Mouse (Mus musculus) MEL (cell line): ENCODE results near the gene Pxt1. TPM values are rescaled to one million over a fixed set of nuclear protein-coding genes. Genes with fewer than 3 reads are reported as not detected.

ENCODE experiments used
- DNase-seq: peaks from one replicate; pipeline ENCODE4 v3.0.0; 2011; ENCODE audit warnings: low read depth, low spot score
- H3K27ac ChIP-seq: 2 replicates; pipeline ENCODE4 v1.5.1; 2012; ENCODE audit warnings: low read depth, mild to moderate bottlenecking, control low read depth, low read length, moderate library complexity; ENCODE audit not compliant: control insufficient read depth
- H3K27me3 ChIP-seq, 2 experiments: fragments of 150-350 bp in 1 of 2; sonication (generic) in 1 of 2; 2 replicates each; pipeline ENCODE4 v1.6.1; 2012; ENCODE audit warnings: low read length in 2 of 2, mild to moderate bottlenecking in 2 of 2, improper control_type of control experiment in 1 of 2, moderate library complexity in 1 of 2; ENCODE audit not compliant: insufficient read depth in 2 of 2, control insufficient read depth in 1 of 2
- H3K36me3 ChIP-seq, 2 experiments: 2 replicates each; pipeline ENCODE4 v1.6.1; 2012 to 2014; ENCODE audit warnings: low read length in 2 of 2, improper control_type of control experiment in 1 of 2, inconsistent platforms in 1 of 2, mild to moderate bottlenecking in 1 of 2; ENCODE audit not compliant: insufficient read depth in 2 of 2, control insufficient read depth in 1 of 2
- H3K4me1 ChIP-seq, 2 experiments: fragments of 150-350 bp in 1 of 2; sonication (generic) in 1 of 2; 2 replicates each; pipeline ENCODE4 v1.6.1; 2012; ENCODE audit warnings: low read length in 2 of 2, improper control_type of control experiment in 1 of 2, mild to moderate bottlenecking in 1 of 2; ENCODE audit not compliant: insufficient read depth in 2 of 2, control insufficient read depth in 1 of 2
- H3K4me3 ChIP-seq, 2 experiments: fragments of 150-350 bp in 1 of 2; sonication (generic) in 1 of 2; 2 replicates each; pipeline ENCODE4 v1.5.1; 2012; ENCODE audit warnings: low read depth in 2 of 2, low read length in 2 of 2, mild to moderate bottlenecking in 2 of 2, moderate library complexity in 2 of 2, control low read depth in 1 of 2, improper control_type of control experiment in 1 of 2; ENCODE audit not compliant: control insufficient read depth in 1 of 2, insufficient read depth in 1 of 2
- H3K79me2 ChIP-seq: 2 replicates; pipeline ENCODE4 v1.6.1; 2012; ENCODE audit warnings: mild to moderate bottlenecking, low read length, moderate library complexity; ENCODE audit not compliant: control insufficient read depth, poor library complexity, insufficient read depth
- H3K9ac ChIP-seq: 2 replicates; pipeline ENCODE4 v1.6.1; 2012; ENCODE audit warnings: low read depth, mild to moderate bottlenecking, control low read depth, low read length, moderate library complexity; ENCODE audit not compliant: control insufficient read depth, poor library complexity, severe bottlenecking
- H3K9me3 ChIP-seq: fragments of 150-350 bp; sonication (generic); replicated peaks from 2 replicates; pipeline ENCODE4 v1.6.1; 2012; ENCODE audit warnings: mild to moderate bottlenecking, low read length, improper control_type of control experiment, moderate library complexity; ENCODE audit not compliant: insufficient read depth
- BHLHE40 ChIP-seq: IDR thresholded peaks from 2 replicates; pipeline ENCODE4 v1.6.1; 2012; ENCODE audit warnings: low read depth, mild to moderate bottlenecking, inconsistent platforms, low read length, improper control_type of control experiment, borderline replicate concordance
- CHD1 ChIP-seq: IDR thresholded peaks from 2 replicates; pipeline ENCODE4 v1.6.1; 2012; ENCODE audit warnings: low read depth, mild to moderate bottlenecking, inconsistent platforms, low read length, improper control_type of control experiment
- E2F4 ChIP-seq: IDR thresholded peaks from 2 replicates; pipeline ENCODE4 v1.6.1; 2011; ENCODE audit warnings: low read depth, low read length, improper control_type of control experiment, borderline replicate concordance
- ETS1 ChIP-seq: IDR thresholded peaks from 2 replicates; pipeline ENCODE4 v1.6.1; 2012; ENCODE audit warnings: low read depth, mild to moderate bottlenecking, inconsistent platforms, low read length, improper control_type of control experiment, moderate library complexity
- GABPA ChIP-seq: IDR thresholded peaks from 2 replicates; pipeline ENCODE4 v1.6.1; 2012; ENCODE audit warnings: low read depth, mild to moderate bottlenecking, inconsistent platforms, low read length, improper control_type of control experiment, moderate library complexity
- GATA1 ChIP-seq: IDR thresholded peaks from 2 replicates; pipeline ENCODE4 v1.6.1; 2011; ENCODE audit warnings: low read depth, low read length, improper control_type of control experiment
- JUND ChIP-seq: IDR thresholded peaks from 2 replicates; pipeline ENCODE4 v1.6.1; 2011; ENCODE audit warnings: low read depth, mild to moderate bottlenecking, improper control_type of control experiment, low read length
- KAT2A ChIP-seq: conservative IDR thresholded peaks from 2 replicates; pipeline ENCODE4 v1.6.1; 2012; ENCODE audit warnings: low read depth, low read length, improper control_type of control experiment, inconsistent platforms
- MAFK ChIP-seq: IDR thresholded peaks from 2 replicates; pipeline ENCODE4 v1.6.1; 2011; ENCODE audit warnings: low read depth, mild to moderate bottlenecking, low read length, improper control_type of control experiment, borderline replicate concordance
- MAZ ChIP-seq: IDR thresholded peaks from 2 replicates; pipeline ENCODE4 v1.6.1; 2012; ENCODE audit warnings: low read depth, mild to moderate bottlenecking, inconsistent platforms, low read length, improper control_type of control experiment
- MYC ChIP-seq: IDR thresholded peaks from 2 replicates; pipeline ENCODE4 v1.6.1; 2011; ENCODE audit warnings: low read depth, mild to moderate bottlenecking, low read length, improper control_type of control experiment, moderate library complexity
- NRF1 ChIP-seq: IDR thresholded peaks from 2 replicates; pipeline ENCODE4 v1.6.1; 2014; ENCODE audit warnings: low read depth, mild to moderate bottlenecking, inconsistent platforms, low read length, improper control_type of control experiment, moderate library complexity; ENCODE audit not compliant: poor library complexity, insufficient read depth, severe bottlenecking
- POLR2A ChIP-seq, 2 experiments: IDR thresholded peaks; 2 replicates each; pipeline ENCODE4 v1.6.1; 2011 to 2012; ENCODE audit warnings: low read length in 2 of 2, mild to moderate bottlenecking in 2 of 2, control low read depth in 1 of 2, improper control_type of control experiment in 1 of 2, low read depth in 1 of 2, moderate library complexity in 1 of 2; ENCODE audit not compliant: control insufficient read depth in 1 of 2, insufficient read depth in 1 of 2, poor library complexity in 1 of 2
- POLR2AphosphoS2 ChIP-seq: IDR thresholded peaks from 2 replicates; pipeline ENCODE4 v1.6.1; 2011; ENCODE audit warnings: low read length, improper control_type of control experiment
- RCOR1 ChIP-seq: IDR thresholded peaks from 2 replicates; pipeline ENCODE4 v1.6.1; 2012; ENCODE audit warnings: low read depth, mild to moderate bottlenecking, inconsistent platforms, low read length, improper control_type of control experiment
- SIN3A ChIP-seq: IDR thresholded peaks from 2 replicates; pipeline ENCODE4 v1.6.1; 2012; ENCODE audit warnings: low read length, improper control_type of control experiment, inconsistent platforms
- SMC3 ChIP-seq: IDR thresholded peaks from 2 replicates; pipeline ENCODE4 v1.6.1; 2011; ENCODE audit warnings: low read depth, low read length, improper control_type of control experiment
- TBP ChIP-seq: IDR thresholded peaks from 2 replicates; pipeline ENCODE4 v1.8.0; 2011; ENCODE audit warnings: low read depth, low read length, improper control_type of control experiment
- TCF12 ChIP-seq: IDR thresholded peaks from 2 replicates; pipeline ENCODE4 v1.6.1; 2014; ENCODE audit warnings: low read depth, mild to moderate bottlenecking, inconsistent platforms, low read length, improper control_type of control experiment, moderate library complexity
- USF1 ChIP-seq: IDR thresholded peaks from 2 replicates; pipeline ENCODE4 v1.6.1; 2014; ENCODE audit warnings: low read depth, mild to moderate bottlenecking, inconsistent platforms, low read length, improper control_type of control experiment, moderate library complexity
- ZKSCAN1 ChIP-seq: IDR thresholded peaks from 2 replicates; pipeline ENCODE4 v1.6.1; 2012; ENCODE audit warnings: low read depth, mild to moderate bottlenecking, inconsistent platforms, low read length, improper control_type of control experiment, moderate library complexity
- polyA plus RNA-seq, 2 experiments: library from polyadenylated mRNA; stranded (reverse) in 1 of 2; unstranded in 1 of 2; fragments of >175 nt in 1 of 2; fragments of >200 nt in 1 of 2; gene quantifications; 2 replicates each; pipeline versions ENCODE4 v1.2.1 to v1.2.4; 2012; ENCODE audit warnings: low replicate concordance in 2 of 2, low read depth in 1 of 2; ENCODE audit not compliant: insufficient read length in 2 of 2, insufficient read depth in 1 of 2, missing spikeins in 1 of 2
- total RNA-seq: library from RNA; depleted of rRNA; stranded (reverse); fragments of 300-350 nt; gene quantifications from 2 replicates; pipeline ENCODE4 v1.2.3, GENCODE M21; 2012

Pxt1 gene
- total and polyA plus RNA-seq, 3 experiments, result not detected

GRCm38 (mm10) chr17:28899427-28899826 is 44.2 kb downstream of the Pxt1 start:
- Histone ChIP-seq H3K36me3 (peaks cover 0 to 4% of the 10 kb centered on the region in 2 experiments; a peak in 2 of 4 replicates), H3K9me3 (no peaks in the 10 kb centered on the region), H3K4me1 (peaks cover 0 to 5% of the 10 kb centered on the region in 2 experiments; a peak in 1 of 4 replicates), H3K4me3 (no peak overlapping the region), H3K27ac (no peak overlapping the region), H3K9ac (no peak overlapping the region), H3K79me2 (peaks cover 5% of the 10 kb centered on the region; the same call in 1 of the 2 replicates), H3K27me3 (no peaks in the 10 kb centered on the region)
- TF ChIP-seq KAT2A (no peak), GABPA (no peak), SMC3 (no peak), MAZ (no peak), ETS1 (no peak), TBP (no peak)
- no peak for DNase-seq

DNA sequence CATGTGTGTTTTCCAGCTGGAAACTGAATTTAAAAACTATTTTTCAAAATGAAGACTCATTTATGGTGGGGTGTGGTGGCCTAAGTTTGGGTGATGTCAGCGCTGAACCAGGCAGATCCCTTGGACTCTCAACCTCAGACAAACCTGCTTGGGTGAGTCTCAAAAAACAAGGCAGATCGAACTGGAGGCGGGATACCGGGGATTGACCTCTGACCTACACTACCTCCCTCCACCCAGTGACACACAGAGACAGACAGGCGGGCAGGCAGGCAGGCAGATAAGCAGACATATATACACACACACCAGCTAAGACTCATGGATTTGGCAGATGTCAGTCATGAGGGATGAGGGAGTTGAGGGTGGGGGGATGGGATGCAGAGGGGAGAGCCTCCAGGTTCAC is 45.4 kb downstream of the Pxt1 start:
- H3K4me3 ChIP-seq, result no peak overlapping the region
- H3K27ac ChIP-seq, result no peak overlapping the region
- peaks cover 12% of the 10 kb centered on the region for H3K79me2 ChIP-seq
- no peaks in the 10 kb centered on the region for H3K27me3 ChIP-seq
- H3K9ac ChIP-seq, result no peak overlapping the region
- DNase-seq, result no peak
- H3K36me3 ChIP-seq, result peaks cover 0 to 10% of the 10 kb centered on the region in 2 experiments; a peak in 2 of 4 replicates
- no peaks in the 10 kb centered on the region for H3K9me3 ChIP-seq
- TF ChIP-seq ETS1, result no peak
- no peak for TF ChIP-seq ZKSCAN1
- no peak for TF ChIP-seq GATA1
- TF ChIP-seq SMC3, result no peak
- no peak for TF ChIP-seq POLR2AphosphoS2
- no peak for TF ChIP-seq CHD1
- TF ChIP-seq POLR2A (IDR thresholded peaks at IDR 0.05; ENCODE audit: control insufficient read depth in 1 of 2, insufficient read depth in 1 of 2, low read depth in 1 of 2, low read length in 2 of 2, poor library complexity in 1 of 2), result no peak
- no peak for TF ChIP-seq NRF1
- TF ChIP-seq GABPA, result no peak
- no peak for TF ChIP-seq MAFK
- TF ChIP-seq JUND, result no peak
- no peak for TF ChIP-seq E2F4
- no peak for TF ChIP-seq TCF12
- TF ChIP-seq SIN3A, result no peak
- TF ChIP-seq RCOR1, result no peak
- no peak for TF ChIP-seq USF1
- TF ChIP-seq BHLHE40, result no peak
- TF ChIP-seq MYC, result no peak
- peaks cover 3 to 10% of the 10 kb centered on the region in 2 experiments for H3K4me1 ChIP-seq
